Mouse (Mus musculus) telencephalon, adult 2 months (tissue): ENCODE data around the gene Kif28.
"Not testable (repeated sequence)": the region's sequence is repeated elsewhere in the genome, so short reads cannot be mapped to it uniquely, and the experiment has no call there.

Source experiments
- DNase-seq: peaks from one replicate; pipeline ENCODE4 v3.0.0-alpha.2; 2011; ENCODE audit warnings: low read depth, low spot score

Kif28 gene

GRCm38 (mm10) chr1:179705154-179705553 lies 39.9 kb downstream of the Kif28 start:
- peak; percentile 55 for DNase-seq

- no peak for DNase-seq
These were observed 40.9 kb downstream of the Kif28 start for GRCm38 (mm10) chr1:179704150-179704549.

GRCm38 (mm10) chr1:179689479-179689878 lies 55.6 kb downstream of the Kif28 start:
- no peak for DNase-seq

- DNase-seq, result no peak
These were observed 56.2 kb downstream of the Kif28 start for GRCm38 (mm10) chr1:179688914-179689313.

GRCm38 (mm10) chr1:179688415-179688814 lies 56.7 kb downstream of the Kif28 start:
- no peak for DNase-seq

- DNase-seq, result no peak
These were observed 57.1 kb downstream of the Kif28 start for GRCm38 (mm10) chr1:179687966-179688365.

GRCm38 (mm10) chr1:179687305-179687704 lies 57.8 kb downstream of the Kif28 start:
- DNase-seq, result no peak

- DNase-seq, result no peak
These were observed 58.3 kb downstream of the Kif28 start for GRCm38 (mm10) chr1:179686781-179687180.

GRCm38 (mm10) chr1:179686348-179686747 lies 58.7 kb downstream of the Kif28 start:
- no peak for DNase-seq

GRCm38 (mm10) chr1:179682753-179683152 lies 62.3 kb downstream of the Kif28 start:
- DNase-seq, result not testable (repeated sequence)

- no peak for DNase-seq
These were observed 65.7 kb downstream of the Kif28 start for GRCm38 (mm10) chr1:179679326-179679725.

GRCm38 (mm10) chr1:179677031-179677430 lies 68.0 kb downstream of the Kif28 start:
- no peak for DNase-seq

GRCm38 (mm10) chr1:179674355-179674754 lies 70.7 kb downstream of the Kif28 start:
- DNase-seq, result no peak

GRCm38 (mm10) chr1:179668836-179669537 lies 76.1 kb downstream of the Kif28 start:
- no peak for DNase-seq

- no peak for DNase-seq
These were observed 76.9 kb downstream of the Kif28 start, which contains the start of gene Sccpdh for GRCm38 (mm10) chr1:179668013-179668805. Gene Sccpdh, plus strand, starts transcription at chr1:179668210.

GRCm38 (mm10) chr1:179667450-179667849 lies 77.6 kb downstream of the Kif28 start:
- DNase-seq, result no peak

GRCm38 (mm10) chr1:179666971-179667370 lies 78.1 kb downstream of the Kif28 start:
- DNase-seq, result no peak

- DNase-seq, result no peak
These were observed 80.7 kb downstream of the Kif28 start for GRCm38 (mm10) chr1:179664309-179664930.

GRCm38 (mm10) chr1:179663065-179663464 lies 82.0 kb downstream of the Kif28 start:
- DNase-seq, result peak; percentile 71

GRCm38 (mm10) chr1:179651224-179651623 lies 93.8 kb downstream of the Kif28 start:
- no peak for DNase-seq

GRCm38 (mm10) chr1:179650284-179650683 lies 94.8 kb downstream of the Kif28 start:
- no peak for DNase-seq

GRCm38 (mm10) chr1:179649324-179649723 lies 95.7 kb downstream of the Kif28 start:
- DNase-seq, result no peak
